Mouse (Mus musculus): ENCODE data around the gene Wnt1. TPM values are rescaled to one million over a fixed set of nuclear protein-coding genes. Genes with fewer than 3 reads are reported as not detected.
A peak's percentile ranks its signal among the peaks of the same experiment; 100 is the strongest.

The Wnt1 gene
- polyA plus RNA-seq, 1 experiment from 2014 or later: 14.0 TPM

GRCm38 (mm10) chr15:98787930-98788329, 1.7 kb upstream of the Wnt1 start:
- 48% methylated on average over 4 of the region's 4 CpGs for WGBS
- peaks cover 17% of the 10 kb centered on the region for H3K4me1 ChIP-seq (ENCODE audit: control insufficient read depth, insufficient read depth, low read length)
- H3K27ac ChIP-seq (ENCODE audit: low read depth, low read length): no peak overlapping the region
- H3K4me2 ChIP-seq: no peak overlapping the region
- DNase-seq (ENCODE audit: low spot score, missing footprints): no peak
- no peaks in the 10 kb centered on the region for H3K36me3 ChIP-seq (ENCODE audit: control insufficient read depth, insufficient read depth, low read length)
- no peak for ATAC-seq (ENCODE audit: low FRiP score)
- no peak overlapping the region for H3K4me3 ChIP-seq (ENCODE audit: low read depth, low read length)
- H3K9me3 ChIP-seq (ENCODE audit: control insufficient read depth, low read length): no peaks in the 10 kb centered on the region
- H3K9ac ChIP-seq (ENCODE audit: low read length): no peak overlapping the region
- H3K27me3 ChIP-seq (ENCODE audit: control insufficient read depth, insufficient read depth, low read length): peaks cover 58% of the 10 kb centered on the region

GRCm38 (mm10) chr15:98788972-98789660, 541 bp upstream of the Wnt1 start:
- ATAC-seq (ENCODE audit: low FRiP score) (no peak), DNase-seq (ENCODE audit: low spot score, missing footprints) (peak; percentile 96)
- no peak overlapping the region for H3K9ac ChIP-seq (ENCODE audit: low read length)
- no peaks in the 10 kb centered on the region for H3K9me3 ChIP-seq (ENCODE audit: control insufficient read depth, low read length)
- no peak overlapping the region for H3K4me3 ChIP-seq (ENCODE audit: low read depth, low read length)
- H3K4me2 ChIP-seq: no peak overlapping the region
- H3K27ac ChIP-seq (ENCODE audit: low read depth, low read length): no peak overlapping the region
- WGBS: 11% methylated on average over 24 of the region's 24 CpGs
- no peaks in the 10 kb centered on the region for H3K36me3 ChIP-seq (ENCODE audit: control insufficient read depth, insufficient read depth, low read length)
- peaks cover 70% of the 10 kb centered on the region for H3K27me3 ChIP-seq (ENCODE audit: control insufficient read depth, insufficient read depth, low read length)
- H3K4me1 ChIP-seq (ENCODE audit: control insufficient read depth, insufficient read depth, low read length): peaks cover 21% of the 10 kb centered on the region

GRCm38 (mm10) chr15:98790761-98791160, 1.1 kb downstream of the Wnt1 start:
- under 1% methylated on average over 23 of the region's 23 CpGs for WGBS
- Histone ChIP-seq H3K9me3 (ENCODE audit: control insufficient read depth, low read length) (no peaks in the 10 kb centered on the region), H3K4me2 (peak overlapping the region; percentile 37), H3K4me1 (ENCODE audit: control insufficient read depth, insufficient read depth, low read length) (peaks cover 21% of the 10 kb centered on the region), H3K36me3 (ENCODE audit: control insufficient read depth, insufficient read depth, low read length) (no peaks in the 10 kb centered on the region), H3K27me3 (ENCODE audit: control insufficient read depth, insufficient read depth, low read length) (peaks cover 86% of the 10 kb centered on the region), H3K27ac (ENCODE audit: low read depth, low read length) (no peak overlapping the region), H3K4me3 (ENCODE audit: low read depth, low read length) (peak overlapping the region; percentile 24), H3K9ac (ENCODE audit: low read length) (peak overlapping the region; percentile 45)
- ATAC-seq (ENCODE audit: low FRiP score) (no peak), DNase-seq (ENCODE audit: low spot score, missing footprints) (no peak)

GRCm38 (mm10) chr15:98791221-98791620, 1.6 kb downstream of the Wnt1 start:
- no peaks in the 10 kb centered on the region for H3K36me3 ChIP-seq (ENCODE audit: control insufficient read depth, insufficient read depth, low read length)
- H3K4me2 ChIP-seq: peak overlapping the region; percentile 37
- H3K4me3 ChIP-seq (ENCODE audit: low read depth, low read length): peak overlapping the region; percentile 24
- H3K27ac ChIP-seq (ENCODE audit: low read depth, low read length): no peak overlapping the region
- peaks cover 24% of the 10 kb centered on the region for H3K4me1 ChIP-seq (ENCODE audit: control insufficient read depth, insufficient read depth, low read length)
- H3K9ac ChIP-seq (ENCODE audit: low read length): peak overlapping the region; percentile 45; the same call in 1 of the 2 replicates
- ATAC-seq (ENCODE audit: low FRiP score) (no peak), DNase-seq (ENCODE audit: low spot score, missing footprints) (peak; percentile 97)
- peaks cover 91% of the 10 kb centered on the region for H3K27me3 ChIP-seq (ENCODE audit: control insufficient read depth, insufficient read depth, low read length)
- 2% methylated on average over 12 of the region's 12 CpGs for WGBS
- H3K9me3 ChIP-seq (ENCODE audit: control insufficient read depth, low read length): no peaks in the 10 kb centered on the region

- no peaks in the 10 kb centered on the region for H3K36me3 ChIP-seq (ENCODE audit: control insufficient read depth, insufficient read depth, low read length)
- 2% methylated on average over 23 of the region's 23 CpGs for WGBS
- peaks cover 96% of the 10 kb centered on the region for H3K27me3 ChIP-seq (ENCODE audit: control insufficient read depth, insufficient read depth, low read length)
- no peak for ATAC-seq (ENCODE audit: low FRiP score)
- H3K4me1 ChIP-seq (ENCODE audit: control insufficient read depth, insufficient read depth, low read length): peaks cover 30% of the 10 kb centered on the region
- H3K9ac ChIP-seq (ENCODE audit: low read length): no peak overlapping the region
- H3K4me3 ChIP-seq (ENCODE audit: low read depth, low read length): peak overlapping the region; percentile 24
- H3K4me2 ChIP-seq: peak overlapping the region; percentile 11; the same call in 1 of the 2 replicates
- no peak overlapping the region for H3K27ac ChIP-seq (ENCODE audit: low read depth, low read length)
- peak; percentile 94 for DNase-seq (ENCODE audit: low spot score, missing footprints)
- no peaks in the 10 kb centered on the region for H3K9me3 ChIP-seq (ENCODE audit: control insufficient read depth, low read length)
These were observed 2.1 kb downstream of the Wnt1 start for GRCm38 (mm10) chr15:98791771-98792170.

GRCm38 (mm10) chr15:98792233-98793020, 2.8 kb downstream of the Wnt1 start:
- no peaks in the 10 kb centered on the region for H3K36me3 ChIP-seq (ENCODE audit: control insufficient read depth, insufficient read depth, low read length)
- peak overlapping the region; percentile 32 for H3K4me2 ChIP-seq
- H3K9ac ChIP-seq (ENCODE audit: low read length): no peak overlapping the region; the same call in 1 of the 2 replicates
- peak overlapping the region; percentile 24 for H3K4me3 ChIP-seq (ENCODE audit: low read depth, low read length)
- H3K4me1 ChIP-seq (ENCODE audit: control insufficient read depth, insufficient read depth, low read length): peaks cover 35% of the 10 kb centered on the region
- WGBS: 3% methylated on average over 75 of the region's 75 CpGs
- no peaks in the 10 kb centered on the region for H3K9me3 ChIP-seq (ENCODE audit: control insufficient read depth, low read length)
- H3K27me3 ChIP-seq (ENCODE audit: control insufficient read depth, insufficient read depth, low read length): peaks cover 98% of the 10 kb centered on the region
- DNase-seq (ENCODE audit: low spot score, missing footprints) (peak; percentile 91), ATAC-seq (ENCODE audit: low FRiP score) (no peak)
- H3K27ac ChIP-seq (ENCODE audit: low read depth, low read length): no peak overlapping the region

DNA sequence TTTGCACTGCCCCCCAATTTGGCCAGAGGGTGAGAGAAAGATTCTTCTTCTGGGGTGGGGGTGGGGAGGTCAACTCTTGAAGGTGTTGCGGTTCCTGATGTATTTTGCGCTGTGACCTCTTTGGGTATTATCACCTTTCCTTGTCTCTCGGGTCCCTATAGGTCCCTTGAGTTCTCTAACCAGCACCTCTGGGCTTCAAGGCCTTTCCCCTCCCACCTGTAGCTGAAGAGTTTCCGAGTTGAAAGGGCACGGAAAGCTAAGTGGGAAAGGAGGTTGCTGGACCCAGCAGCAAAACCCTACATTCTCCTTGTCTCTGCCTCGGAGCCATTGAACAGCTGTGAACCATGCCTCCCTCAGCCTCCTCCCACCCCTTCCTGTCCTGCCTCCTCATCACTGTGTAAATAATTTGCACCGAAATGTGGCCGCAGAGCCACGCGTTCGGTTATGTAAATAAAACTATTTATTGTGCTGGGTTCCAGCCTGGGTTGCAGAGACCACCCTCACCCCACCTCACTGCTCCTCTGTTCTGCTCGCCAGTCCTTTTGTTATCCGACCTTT, 3.6 kb downstream of the Wnt1 start:
- no peak overlapping the region for H3K27ac ChIP-seq (ENCODE audit: low read depth, low read length)
- WGBS: 8% methylated on average over 13 of the region's 13 CpGs
- no peak overlapping the region for H3K4me3 ChIP-seq (ENCODE audit: low read depth, low read length)
- H3K36me3 ChIP-seq (ENCODE audit: control insufficient read depth, insufficient read depth, low read length): no peaks in the 10 kb centered on the region
- H3K27me3 ChIP-seq (ENCODE audit: control insufficient read depth, insufficient read depth, low read length): peaks cover 96% of the 10 kb centered on the region
- DNase-seq (ENCODE audit: low spot score, missing footprints) (peak; percentile 91), ATAC-seq (ENCODE audit: low FRiP score) (no peak)
- no peaks in the 10 kb centered on the region for H3K9me3 ChIP-seq (ENCODE audit: control insufficient read depth, low read length)
- H3K9ac ChIP-seq (ENCODE audit: low read length): peak overlapping the region; percentile 16; the same call in 1 of the 2 replicates
- peak overlapping the region; percentile 32 for H3K4me2 ChIP-seq
- H3K4me1 ChIP-seq (ENCODE audit: control insufficient read depth, insufficient read depth, low read length): peaks cover 41% of the 10 kb centered on the region

GRCm38 (mm10) chr15:98796803-98797595, 7.3 kb downstream of the Wnt1 start:
- ATAC-seq (ENCODE audit: low FRiP score): no peak
- H3K4me3 ChIP-seq (ENCODE audit: low read depth, low read length): no peak overlapping the region

More at GRCm38 (mm10) chr15:98796803-98797595, 7.3 kb downstream of the Wnt1 start:
- 3% methylated on average over 13 of the region's 13 CpGs for WGBS
- H3K27me3 ChIP-seq (ENCODE audit: control insufficient read depth, insufficient read depth, low read length): peaks cover 91% of the 10 kb centered on the region
- no peak overlapping the region for H3K9ac ChIP-seq (ENCODE audit: low read length)
- no peaks in the 10 kb centered on the region for H3K9me3 ChIP-seq (ENCODE audit: control insufficient read depth, low read length)
- H3K36me3 ChIP-seq (ENCODE audit: control insufficient read depth, insufficient read depth, low read length): no peaks in the 10 kb centered on the region
- peaks cover 41% of the 10 kb centered on the region for H3K4me1 ChIP-seq (ENCODE audit: control insufficient read depth, insufficient read depth, low read length)
- no peak overlapping the region; the same call in 1 of the 2 replicates for H3K27ac ChIP-seq (ENCODE audit: low read depth, low read length)
- H3K4me2 ChIP-seq: no peak overlapping the region
- no peak for DNase-seq (ENCODE audit: low spot score, missing footprints)

Measured in midbrain, embryonic 11.5 days (tissue).